Mouse (Mus musculus): ENCODE measurements around the gene Ezr. TPM values are rescaled to one million over a fixed set of nuclear protein-coding genes. Genes with fewer than 3 reads are reported as not detected.

The Ezr gene
- polyA plus RNA-seq, 1 experiment from 2014 or later, result 48.3 TPM

- Histone ChIP-seq H3K9me3 (replicated peaks) (no peaks in the 10 kb centered on the region), H3K36me3 (replicated peaks) (peaks cover 93% of the 10 kb centered on the region), H3K4me2 (no peak overlapping the region), H3K4me1 (replicated peaks) (peaks cover 33% of the 10 kb centered on the region), H3K4me3 (replicated peaks) (no peak overlapping the region), H3K27me3 (no peaks in the 10 kb centered on the region), H3K27ac (replicated peaks) (no peak overlapping the region), H3K9ac (no peak overlapping the region)
- ATAC-seq (ENCODE audit: insufficient read depth), result 0 out of 2 replicates have a peak, but pooled peaks have one; percentile 20
- WGBS (ENCODE audit: insufficient replicate concordance), result 63% methylated on average over 31 of the region's 33 CpGs
Observed at GRCm38 (mm10) chr17:6742083-6743038, 40.2 kb downstream of the Ezr start.

GRCm38 (mm10) chr17:6741271-6741670 lies 41.3 kb downstream of the Ezr start:
- Histone ChIP-seq H3K27ac (replicated peaks) (no peak overlapping the region), H3K36me3 (replicated peaks) (peaks cover 83% of the 10 kb centered on the region), H3K9me3 (replicated peaks) (no peaks in the 10 kb centered on the region), H3K27me3 (no peaks in the 10 kb centered on the region), H3K4me3 (replicated peaks) (no peak overlapping the region), H3K4me1 (replicated peaks) (peaks cover 33% of the 10 kb centered on the region), H3K4me2 (no peak overlapping the region), H3K9ac (no peak overlapping the region)
- ATAC-seq (ENCODE audit: insufficient read depth), result no peak
- WGBS (ENCODE audit: insufficient replicate concordance), result 77% methylated on average over 12 of the region's 12 CpGs

- Histone ChIP-seq H3K9ac (no peak overlapping the region), H3K27ac (replicated peaks) (no peak overlapping the region), H3K4me1 (replicated peaks) (peaks cover 33% of the 10 kb centered on the region), H3K9me3 (replicated peaks) (no peaks in the 10 kb centered on the region), H3K36me3 (replicated peaks) (peaks cover 76% of the 10 kb centered on the region), H3K4me2 (no peak overlapping the region), H3K27me3 (no peaks in the 10 kb centered on the region), H3K4me3 (replicated peaks) (no peak overlapping the region)
- ATAC-seq (ENCODE audit: insufficient read depth), result no peak
- 88% methylated on average over 19 of the region's 19 CpGs for WGBS (ENCODE audit: insufficient replicate concordance)
Observed at GRCm38 (mm10) chr17:6740331-6741170, 42.0 kb downstream of the Ezr start.

GRCm38 (mm10) chr17:6739756-6740155 lies 42.8 kb downstream of the Ezr start:
- 89% methylated on average over 15 of the region's 15 CpGs for WGBS (ENCODE audit: insufficient replicate concordance)
- H3K9ac ChIP-seq, result no peak overlapping the region
- no peak overlapping the region for H3K27ac ChIP-seq (replicated peaks)
- H3K4me1 ChIP-seq (replicated peaks), result peaks cover 27% of the 10 kb centered on the region
- no peaks in the 10 kb centered on the region for H3K27me3 ChIP-seq
- H3K4me3 ChIP-seq (replicated peaks), result no peak overlapping the region
- H3K9me3 ChIP-seq (replicated peaks), result no peaks in the 10 kb centered on the region
- ATAC-seq (ENCODE audit: insufficient read depth), result no peak
- H3K36me3 ChIP-seq (replicated peaks), result peaks cover 68% of the 10 kb centered on the region
- no peak overlapping the region for H3K4me2 ChIP-seq

GRCm38 (mm10) chr17:6739266-6739665 lies 43.3 kb downstream of the Ezr start:
- Histone ChIP-seq H3K4me3 (replicated peaks) (no peak overlapping the region), H3K27me3 (no peaks in the 10 kb centered on the region), H3K9me3 (replicated peaks) (no peaks in the 10 kb centered on the region), H3K27ac (replicated peaks) (no peak overlapping the region), H3K9ac (no peak overlapping the region), H3K4me1 (replicated peaks) (peaks cover 22% of the 10 kb centered on the region), H3K4me2 (no peak overlapping the region), H3K36me3 (replicated peaks) (peaks cover 64% of the 10 kb centered on the region)
- 69% methylated on average over 13 of the region's 13 CpGs for WGBS (ENCODE audit: insufficient replicate concordance)
- ATAC-seq (ENCODE audit: insufficient read depth), result no peak

- 70% methylated on average over 7 of the region's 7 CpGs for WGBS (ENCODE audit: insufficient replicate concordance)
- ATAC-seq (ENCODE audit: insufficient read depth), result no peak
- H3K36me3 ChIP-seq (replicated peaks), result peaks cover 59% of the 10 kb centered on the region
Observed at GRCm38 (mm10) chr17:6738836-6739235, 43.7 kb downstream of the Ezr start.

GRCm38 (mm10) chr17:6737273-6737997 lies 45.1 kb downstream of the Ezr start:
- ATAC-seq (ENCODE audit: insufficient read depth), result no peak
- H3K27ac ChIP-seq (replicated peaks), result no peak overlapping the region
- no peaks in the 10 kb centered on the region for H3K9me3 ChIP-seq (replicated peaks)
- peaks cover 47% of the 10 kb centered on the region for H3K36me3 ChIP-seq (replicated peaks)
- no peak overlapping the region for H3K4me3 ChIP-seq (replicated peaks)
- H3K4me1 ChIP-seq (replicated peaks), result peaks cover 4% of the 10 kb centered on the region
- H3K27me3 ChIP-seq, result no peaks in the 10 kb centered on the region
- 72% methylated on average over 12 of the region's 12 CpGs for whole genome bisulfite sequencing (ENCODE audit: insufficient replicate concordance)
- no peak overlapping the region for H3K9ac ChIP-seq
- no peak overlapping the region for H3K4me2 ChIP-seq

More at GRCm38 (mm10) chr17:6738836-6739235, 43.7 kb downstream of the Ezr start:
- Histone ChIP-seq H3K27ac (replicated peaks) (no peak overlapping the region), H3K9me3 (replicated peaks) (no peaks in the 10 kb centered on the region), H3K4me2 (no peak overlapping the region), H3K4me3 (replicated peaks) (no peak overlapping the region), H3K4me1 (replicated peaks) (peaks cover 18% of the 10 kb centered on the region), H3K27me3 (no peaks in the 10 kb centered on the region), H3K9ac (no peak overlapping the region)

GRCm38 (mm10) chr17:6736306-6737272 lies 46.0 kb downstream of the Ezr start:
- no peaks in the 10 kb centered on the region; the same call in 1 of the 2 replicates for H3K4me1 ChIP-seq (replicated peaks)
- WGBS (ENCODE audit: insufficient replicate concordance), result 56% methylated on average over 15 of the region's 15 CpGs
- H3K27me3 ChIP-seq, result no peaks in the 10 kb centered on the region
- H3K9me3 ChIP-seq (replicated peaks), result no peaks in the 10 kb centered on the region
- H3K9ac ChIP-seq, result no peak overlapping the region
- no peak for ATAC-seq (ENCODE audit: insufficient read depth)
- peaks cover 39% of the 10 kb centered on the region for H3K36me3 ChIP-seq (replicated peaks)
- no peak overlapping the region for H3K4me3 ChIP-seq (replicated peaks)
- no peak overlapping the region for H3K4me2 ChIP-seq
- H3K27ac ChIP-seq (replicated peaks), result no peak overlapping the region

GRCm38 (mm10) chr17:6734746-6735441 lies 47.7 kb downstream of the Ezr start:
- H3K27me3 ChIP-seq, result no peaks in the 10 kb centered on the region
- no peak overlapping the region for H3K4me3 ChIP-seq (replicated peaks)
- H3K4me1 ChIP-seq (replicated peaks), result no peaks in the 10 kb centered on the region
- H3K9ac ChIP-seq, result no peak overlapping the region
- no peak overlapping the region for H3K4me2 ChIP-seq
- no peaks in the 10 kb centered on the region for H3K9me3 ChIP-seq (replicated peaks)
- H3K27ac ChIP-seq (replicated peaks), result no peak overlapping the region
- ATAC-seq (ENCODE audit: insufficient read depth), result no peak
- peaks cover 22% of the 10 kb centered on the region for H3K36me3 ChIP-seq (replicated peaks)
- 78% methylated on average over 12 of the region's 12 CpGs for WGBS (ENCODE audit: insufficient replicate concordance)
